Mouse (Mus musculus) cerebellum, adult 2 months (tissue): ENCODE results near the gene Trpv4. TPM values are rescaled to one million over a fixed set of nuclear protein-coding genes. Genes with fewer than 3 reads are reported as not detected.
A peak's percentile ranks its signal among the peaks of the same experiment; 100 is the strongest.

Experiments
- DNase-seq, 2 experiments: peaks; one replicate each; pipeline ENCODE4 v3.0.0; 2021
- H3K27ac ChIP-seq: fragments of 200-500 bp; 2 replicates; pipeline ENCODE4 v1.5.1; 2012; ENCODE audit warnings: low read length, control low read depth, inconsistent platforms; ENCODE audit not compliant: insufficient read depth
- H3K27me3 ChIP-seq: fragments of 200-500 bp; 2 replicates; pipeline ENCODE4 v1.6.1; 2012; ENCODE audit warnings: inconsistent platforms, mild to moderate bottlenecking, low read length, moderate library complexity; ENCODE audit not compliant: control insufficient read depth, insufficient read depth
- H3K4me1 ChIP-seq: fragments of 200-500 bp; 2 replicates; pipeline ENCODE4 v1.6.1; 2011; ENCODE audit warnings: low read length; ENCODE audit not compliant: control insufficient read depth, insufficient read depth
- H3K4me3 ChIP-seq: fragments of 200-500 bp; replicated peaks from 2 replicates; pipeline ENCODE3; 2011; ENCODE audit warnings: mild to moderate bottlenecking, low read depth, low read length, control low read depth; ENCODE audit not compliant: insufficient read depth
- CTCF ChIP-seq: fragments of 200-500 bp; IDR thresholded peaks from 2 replicates; pipeline ENCODE4 v1.5.1; 2011; ENCODE audit warnings: low read depth, mild to moderate bottlenecking, control low read depth, low read length, moderate library complexity, borderline replicate concordance; ENCODE audit not compliant: insufficient read depth
- POLR2A ChIP-seq: fragments of 200-500 bp; IDR thresholded peaks from 2 replicates; pipeline ENCODE4 v1.6.1; 2011; ENCODE audit warnings: low read length, control low read depth, borderline replicate concordance; ENCODE audit not compliant: insufficient read depth
- WGBS: fragments of 180-500 bp; shearing (Covaris S2); methylation state at CpG from one replicate; pipeline ENCODE4 v1.1.7; 2018; 5-methylcytosine and 5-hydroxymethylcytosine counted together
- polyA plus RNA-seq: library from polyadenylated mRNA; depleted of rRNA; stranded (reverse); fragments of >200 nt; gene quantifications from 2 replicates; pipeline ENCODE4 v1.2.3, GENCODE M21; 2012

Gene Trpv4
- polyA plus RNA-seq, 1 experiment = 3.0 TPM

DNA sequence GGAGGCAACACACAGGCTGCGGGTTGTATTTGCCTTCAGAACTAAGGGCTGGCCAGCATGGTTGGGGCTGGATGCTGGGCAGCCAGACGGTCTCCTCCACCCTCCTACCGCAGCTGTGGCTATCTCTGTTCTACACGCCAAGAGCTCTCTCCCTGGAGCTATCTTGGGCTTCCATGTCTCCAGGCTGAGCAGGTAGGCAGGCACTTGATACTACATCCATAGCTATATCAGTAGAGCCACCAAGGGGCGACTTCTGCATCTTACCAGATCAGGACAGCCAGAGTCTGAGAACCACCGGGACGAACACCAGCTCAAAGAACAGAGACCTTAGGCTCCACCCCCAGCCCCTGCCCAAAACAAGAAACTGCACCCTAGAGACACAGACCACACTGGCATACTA is 43.4 kb downstream of the Trpv4 start:
- 40% methylated on average over 7 of the region's 7 CpGs for whole genome bisulfite sequencing
- no peaks in the 10 kb centered on the region for H3K27me3 ChIP-seq

GRCm38 (mm10) chr5:114611968-114612608 is 46.1 kb downstream of the Trpv4 start:
- Histone ChIP-seq H3K4me3 (no peak overlapping the region), H3K27ac (no peak overlapping the region), H3K27me3 (no peaks in the 10 kb centered on the region), H3K4me1 (peaks cover 12% of the 10 kb centered on the region)
- WGBS = 73% methylated on average over 25 of the region's 25 CpGs
- TF ChIP-seq CTCF (peak; percentile 47), POLR2A (no peak)
- no peak for DNase-seq

More for the DNA sequence above, 43.4 kb downstream of the Trpv4 start:
- Histone ChIP-seq H3K27ac (no peak overlapping the region), H3K4me1 (no peaks in the 10 kb centered on the region), H3K4me3 (no peak overlapping the region)
- no peak for DNase-seq
- no peak for TF ChIP-seq POLR2A
- no peak for TF ChIP-seq CTCF

DNA sequence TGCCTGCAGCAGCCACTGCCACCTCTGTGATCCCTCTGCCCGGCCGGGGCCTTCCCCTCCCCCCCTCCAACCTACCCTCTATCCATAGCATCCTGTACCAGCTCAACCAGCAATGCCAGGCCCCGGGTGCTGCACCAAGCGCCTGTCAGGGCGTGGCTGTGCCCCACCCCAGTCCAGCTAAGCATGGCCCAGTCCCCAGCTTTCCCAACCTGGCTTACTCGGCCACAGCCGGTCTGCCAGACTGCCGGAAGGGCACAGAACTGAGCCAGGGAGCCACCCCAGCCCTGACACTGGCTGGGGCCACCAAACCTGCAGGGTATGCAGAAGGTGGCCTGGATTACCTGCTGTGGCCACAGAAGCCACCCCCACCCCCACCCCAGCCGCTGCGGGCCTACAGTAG is 47.0 kb downstream of the Trpv4 start:
- Histone ChIP-seq H3K4me1 (peaks cover 12% of the 10 kb centered on the region), H3K27me3 (no peaks in the 10 kb centered on the region), H3K4me3 (no peak overlapping the region), H3K27ac (no peak overlapping the region)
- TF ChIP-seq CTCF = no peak
- no peak for TF ChIP-seq POLR2A
- DNase-seq = no peak
- 91% methylated on average over 10 of the region's 10 CpGs for WGBS

DNA sequence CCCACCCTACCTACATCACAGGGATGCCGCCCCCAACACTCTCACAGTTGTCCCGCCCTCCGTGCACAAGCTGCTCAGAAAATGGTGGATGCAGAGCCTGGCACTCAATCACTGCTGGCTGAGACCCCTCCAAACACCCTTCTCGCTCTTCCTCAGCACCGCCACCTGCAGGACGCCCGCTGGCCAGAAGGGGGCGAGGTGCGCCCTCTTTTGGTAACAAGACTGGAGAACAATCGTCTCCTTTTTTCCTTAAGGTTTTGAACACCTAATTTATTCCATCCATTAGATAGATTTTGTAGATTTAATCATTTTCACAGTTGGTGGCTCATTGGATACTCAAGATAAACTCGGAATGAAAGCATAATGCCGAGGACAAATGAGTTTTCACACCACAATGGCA is 49.7 kb downstream of the Trpv4 start:
- peaks cover 12% of the 10 kb centered on the region for H3K4me1 ChIP-seq
- DNase-seq = peak; percentile 65 to 79
- no peaks in the 10 kb centered on the region for H3K27me3 ChIP-seq
- no peak overlapping the region for H3K4me3 ChIP-seq
- TF ChIP-seq POLR2A = no peak
- TF ChIP-seq CTCF = peak; percentile 82
- WGBS = 10% methylated on average over 12 of the region's 12 CpGs
- H3K27ac ChIP-seq = no peak overlapping the region

DNA sequence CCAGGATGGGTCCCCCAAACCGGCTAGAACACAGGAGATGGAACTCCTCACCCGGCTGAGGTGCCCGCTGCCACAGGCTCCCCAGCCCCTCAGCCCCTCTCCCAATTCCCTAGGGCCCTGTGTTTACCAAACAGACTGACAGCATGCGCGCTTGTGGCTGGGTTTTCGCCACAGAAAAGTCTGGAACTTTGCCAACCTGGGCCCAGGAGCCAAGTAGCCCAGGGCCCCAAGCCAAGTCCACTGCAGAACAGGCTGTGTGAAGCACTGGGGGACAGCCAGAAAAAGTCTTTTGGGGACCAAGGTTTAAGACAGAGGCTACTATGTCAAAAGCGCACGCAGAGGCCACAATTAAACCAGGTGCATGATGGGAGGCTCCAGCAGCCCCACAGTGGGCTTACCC is 50.6 kb downstream of the Trpv4 start:
- peaks cover 12% of the 10 kb centered on the region for H3K4me1 ChIP-seq
- WGBS = 8% methylated on average over 8 of the region's 8 CpGs
- peak; percentile 85 for DNase-seq
- TF ChIP-seq POLR2A (no peak), CTCF (no peak)
- H3K27me3 ChIP-seq = no peaks in the 10 kb centered on the region
- no peak overlapping the region for H3K27ac ChIP-seq
- H3K4me3 ChIP-seq = no peak overlapping the region

DNA sequence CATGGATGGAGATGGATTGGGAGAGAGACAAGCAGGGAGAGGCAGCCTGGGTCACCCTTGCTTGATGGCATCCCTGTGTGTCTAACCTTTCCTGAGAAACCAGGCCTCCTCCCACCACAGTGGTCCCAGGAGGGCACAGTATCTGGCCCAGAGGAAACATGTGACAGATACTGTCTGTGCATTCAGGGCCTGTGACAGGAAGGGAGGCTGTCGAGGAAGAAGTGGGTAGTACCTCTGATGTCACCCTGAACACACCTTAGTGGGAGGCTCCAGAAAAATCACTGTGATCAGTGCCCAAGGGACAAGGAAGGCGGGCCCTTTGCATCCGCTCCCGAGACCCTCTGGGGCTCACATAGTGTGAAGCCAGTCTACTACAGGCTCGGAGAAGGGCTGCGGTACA is 52.2 kb downstream of the Trpv4 start:
- WGBS = 89% methylated on average over 6 of the region's 6 CpGs
- DNase-seq = no peak
- TF ChIP-seq CTCF (no peak), POLR2A (no peak)
- peaks cover 12% of the 10 kb centered on the region for H3K4me1 ChIP-seq
- H3K27me3 ChIP-seq = no peaks in the 10 kb centered on the region
- H3K4me3 ChIP-seq = no peak overlapping the region
- H3K27ac ChIP-seq = no peak overlapping the region

DNA sequence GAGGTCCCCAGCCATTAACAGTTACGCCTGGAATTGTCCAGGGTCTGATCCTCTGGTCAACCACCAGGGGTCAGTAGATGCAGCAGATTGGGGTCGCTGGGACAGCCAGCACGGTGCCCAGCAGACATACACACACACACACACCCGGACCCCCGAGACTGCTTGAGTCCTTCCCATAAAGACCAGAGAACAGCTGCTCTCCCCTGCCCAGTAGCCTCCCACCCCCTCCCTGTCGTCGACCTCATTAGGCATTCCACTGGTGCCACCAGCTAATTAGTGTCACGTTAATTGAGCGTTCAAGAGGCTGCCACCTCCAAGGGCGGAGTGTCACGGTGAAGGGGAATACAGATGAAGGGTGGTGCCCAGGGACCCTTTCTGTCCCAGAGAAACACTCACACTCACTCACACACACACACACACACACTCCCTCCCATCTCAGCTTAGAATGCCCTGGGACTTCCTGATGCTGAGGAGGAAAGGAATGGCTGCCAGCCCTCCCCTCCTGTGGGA is 53.4 kb downstream of the Trpv4 start:
- Histone ChIP-seq H3K27ac (no peak overlapping the region), H3K4me3 (no peak overlapping the region), H3K27me3 (no peaks in the 10 kb centered on the region), H3K4me1 (peaks cover 12% of the 10 kb centered on the region)
- 24% methylated on average over 11 of the region's 11 CpGs for WGBS
- DNase-seq = no peak
- TF ChIP-seq CTCF (peak; percentile 42), POLR2A (no peak)

DNA sequence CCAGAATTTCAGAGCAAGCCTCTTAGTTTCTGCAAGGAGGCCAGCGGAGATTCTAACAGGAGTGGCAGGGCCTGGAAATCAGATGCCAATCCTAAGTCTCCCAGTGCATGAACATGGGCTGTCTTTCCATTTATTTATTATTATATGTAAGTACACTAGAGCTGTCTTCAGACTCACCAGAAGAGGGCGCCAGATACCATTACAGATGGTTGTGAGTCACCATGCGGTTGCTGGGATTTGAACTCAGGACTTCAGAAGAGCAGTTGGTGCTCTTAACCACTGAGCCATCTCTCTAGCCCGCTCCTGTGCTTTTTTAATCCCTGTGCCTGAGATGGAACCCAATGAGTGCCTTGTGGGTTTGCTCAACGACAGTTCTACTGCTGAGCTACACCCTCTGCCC is 54.2 kb downstream of the Trpv4 start:
- H3K4me3 ChIP-seq = no peak overlapping the region
- no peaks in the 10 kb centered on the region for H3K27me3 ChIP-seq
- WGBS = 81% methylated on average over 5 of the region's 5 CpGs
- H3K27ac ChIP-seq = no peak overlapping the region
- H3K4me1 ChIP-seq = peaks cover 12% of the 10 kb centered on the region
- TF ChIP-seq POLR2A (no peak), CTCF (peak; percentile 24; the same call in 1 of the 2 replicates)
- no peak for DNase-seq
